ENCODE assay signal across 23 mouse cellular contexts in the genomic region with DNA sequence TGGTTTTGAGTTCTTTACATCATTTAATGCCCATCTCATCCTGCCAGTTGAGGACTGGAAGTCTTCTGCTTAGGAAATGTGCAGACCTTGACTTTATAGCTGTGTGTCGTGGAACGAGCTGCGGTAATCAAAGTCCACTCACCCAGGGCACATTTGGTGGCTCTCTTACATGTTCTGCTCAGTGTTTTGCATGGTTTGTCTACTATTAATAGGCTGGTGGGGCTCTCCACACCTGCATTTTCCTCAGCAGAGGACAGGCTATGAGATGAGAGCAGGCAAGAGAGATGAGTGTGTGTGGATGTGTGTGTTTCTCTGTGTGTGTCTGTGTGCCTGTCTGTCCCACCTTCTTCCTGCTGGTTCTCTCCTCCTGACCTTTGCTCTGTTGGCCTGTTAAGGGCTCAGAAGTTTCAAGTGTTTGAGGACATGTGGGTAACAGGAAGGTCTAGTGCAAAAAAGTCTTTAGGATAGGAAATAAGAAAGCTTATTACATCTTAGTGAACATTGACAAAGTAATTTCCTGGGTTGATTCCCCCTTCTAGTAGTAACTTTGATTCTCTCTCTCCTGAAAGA. TPM values are rescaled to one million over a fixed set of nuclear protein-coding genes. Genes with fewer than 3 reads are reported as not detected.
DNase-seq lines count a peak whose midpoint lies in the region; ATAC-seq and TF ChIP-seq lines count a peak whose summit lies in the region.
"Had no signal": no experiment of that assay in that cellular context is flagged by ENCODE, and none has a peak within 500 bp of the region (broad histone marks: within the 10 kb centered on the region; RNA-seq: fewer than 3 reads in every experiment).

No protein-coding gene starts in this region.

- TF ChIP-seq CTCF in gastrocnemius, adult 2 months (IDR thresholded peaks at IDR 0.05), result no peak
- TF ChIP-seq CTCF in heart, postnatal 0 days (IDR thresholded peaks at IDR 0.05; ENCODE audit: low read depth), result no peak
- TF ChIP-seq CTCF in heart, adult 2 months (IDR thresholded peaks at IDR 0.05), result no peak

- no peaks in the 10 kb centered on the region for H3K27me3 ChIP-seq in heart, postnatal 0 days (ENCODE audit: control insufficient read depth, insufficient read depth, low read length)
- H3K27me3 ChIP-seq in heart, adult 2 months (ENCODE audit: control insufficient read depth, insufficient read depth, low read length), result no peaks in the 10 kb centered on the region
- H3K27me3 ChIP-seq in limb, embryonic 15.5 days, result no peaks in the 10 kb centered on the region
- no peaks in the 10 kb centered on the region for H3K27me3 ChIP-seq in limb, embryonic 10.5 days (ENCODE audit: low read depth, poor library complexity, severe bottlenecking)
- no peaks in the 10 kb centered on the region for H3K27me3 ChIP-seq in intestine, embryonic 16.5 days (replicated peaks; ENCODE audit: control insufficient read depth, insufficient read depth, low read length)
- H3K27me3 ChIP-seq: embryonic facial prominence, embryonic 12.5 days; midbrain, embryonic 13.5 days; stomach, embryonic 15.5 days had no signal

- H3K36me3 ChIP-seq in heart, postnatal 0 days (replicated peaks; ENCODE audit: control insufficient read depth, insufficient read depth, low read length), result no peaks in the 10 kb centered on the region
- no peaks in the 10 kb centered on the region for H3K36me3 ChIP-seq in heart, adult 2 months (ENCODE audit: control insufficient read depth, insufficient read depth, low read length)
- no peaks in the 10 kb centered on the region for H3K36me3 ChIP-seq in limb, embryonic 15.5 days
- peaks cover 13% of the 10 kb centered on the region for H3K36me3 ChIP-seq in limb, embryonic 10.5 days
- no peaks in the 10 kb centered on the region for H3K36me3 ChIP-seq in intestine, embryonic 16.5 days (ENCODE audit: control insufficient read depth, insufficient read depth, low read length)
- H3K36me3 ChIP-seq: embryonic facial prominence, embryonic 12.5 days; stomach, embryonic 15.5 days had no signal

- no peak overlapping the region for H3K4me2 ChIP-seq in heart, postnatal 0 days (ENCODE audit: low read depth, low read length)
- no peak overlapping the region for H3K4me2 ChIP-seq in limb, embryonic 15.5 days
- no peak overlapping the region for H3K4me2 ChIP-seq in intestine, embryonic 16.5 days (ENCODE audit: low read depth, low read length)
- H3K4me2 ChIP-seq: embryonic facial prominence, embryonic 12.5 days; hindbrain, embryonic 14.5 days; midbrain, embryonic 13.5 days; stomach, embryonic 15.5 days had no signal

- WGBS in heart, postnatal 0 days, result 64% methylated on average over 3 of the region's 3 CpGs
- 78% methylated on average over 3 of the region's 3 CpGs for WGBS in heart, adult 2 months
- 51% methylated on average over 3 of the region's 3 CpGs for WGBS in limb, embryonic 15.5 days
- WGBS in limb, embryonic 10.5 days, result 73% methylated on average over 3 of the region's 3 CpGs
- WGBS in intestine, embryonic 16.5 days, result 61% methylated on average over 3 of the region's 3 CpGs

- no peaks in the 10 kb centered on the region for H3K9me3 ChIP-seq in heart, postnatal 0 days (replicated peaks; ENCODE audit: control insufficient read depth, low read length)
- no peaks in the 10 kb centered on the region for H3K9me3 ChIP-seq in limb, embryonic 15.5 days
- no peaks in the 10 kb centered on the region for H3K9me3 ChIP-seq in limb, embryonic 10.5 days (replicated peaks)
- no peaks in the 10 kb centered on the region for H3K9me3 ChIP-seq in intestine, embryonic 16.5 days (ENCODE audit: control insufficient read depth, low read length)
- H3K9me3 ChIP-seq: embryonic facial prominence, embryonic 12.5 days; G1E; midbrain, embryonic 13.5 days; stomach, embryonic 15.5 days had no signal

- DNase-seq in gastrocnemius, adult 2 months, result no peak
- no peak for DNase-seq in gastrocnemius, adult 18-20 months (ENCODE audit: low spot score)
- DNase-seq in heart, postnatal 0 days (ENCODE audit: low spot score), result no peak
- DNase-seq in heart, adult 2 months, result no peak
- no peak for DNase-seq in limb, embryonic 10.5 days (ENCODE audit: low spot score)
- DNase-seq in left cerebral cortex, adult 9 months (ENCODE audit: low spot score in 2 of 2), result no peak
- DNase-seq: adrenal gland, postnatal 10 days; cerebellum, postnatal 10 days; gastrocnemius, postnatal 25 days; lung, postnatal 10 days; thymus, adult 18-20 months; thymus, postnatal 4 days had no signal

- ATAC-seq in heart, postnatal 0 days (ENCODE audit: insufficient read depth, low read depth), result no peak
- ATAC-seq in limb, embryonic 15.5 days (ENCODE audit: insufficient number of reproducible peaks, low FRiP score, low TSS enrichment, low read depth), result no peak
- ATAC-seq in intestine, embryonic 16.5 days, result peak; percentile 70
- ATAC-seq: activated CD4-positive, CD25-positive, alpha-beta regulatory T cell, adult 4 months; CD4-positive, CD25-positive, alpha-beta regulatory T cell, adult 4 months; forebrain, embryonic 14.5 days; midbrain, embryonic 13.5 days had no signal

- no peak for TF ChIP-seq EP300 in heart, postnatal 0 days (IDR thresholded peaks at IDR 0.05; ENCODE audit: low read depth)
- TF ChIP-seq EP300 in heart, adult 2 months (IDR thresholded peaks at IDR 0.05; ENCODE audit: insufficient read depth, low read depth, low read length), result no peak

- peak overlapping the region; percentile 48; the same call in 1 of the 2 replicates for H3K27ac ChIP-seq in gastrocnemius, adult 2 months
- H3K27ac ChIP-seq in heart, postnatal 0 days (ENCODE audit: low read depth), result 0 out of 2 replicates have a peak overlapping the region, but pooled peaks have one; percentile 37
- H3K27ac ChIP-seq in heart, adult 2 months, result no peak overlapping the region
- 0 out of 2 replicates have a peak overlapping the region, but pooled peaks have one; percentile 11 for H3K27ac ChIP-seq in limb, embryonic 15.5 days
- no peak overlapping the region for H3K27ac ChIP-seq in limb, embryonic 10.5 days
- H3K27ac ChIP-seq in intestine, embryonic 16.5 days (ENCODE audit: low read length), result peak overlapping the region; percentile 61
- H3K27ac ChIP-seq: embryonic facial prominence, embryonic 12.5 days; hindbrain, embryonic 14.5 days; midbrain, embryonic 13.5 days; stomach, embryonic 15.5 days had no signal

- no peak overlapping the region for H3K4me3 ChIP-seq in gastrocnemius, adult 2 months
- no peak overlapping the region for H3K4me3 ChIP-seq in heart, postnatal 0 days (ENCODE audit: low read depth, low read length)
- H3K4me3 ChIP-seq in heart, adult 2 months, result no peak overlapping the region
- H3K4me3 ChIP-seq in limb, embryonic 15.5 days, result no peak overlapping the region
- no peak overlapping the region for H3K4me3 ChIP-seq in limb, embryonic 10.5 days
- H3K4me3 ChIP-seq in intestine, embryonic 16.5 days (ENCODE audit: low read length), result no peak overlapping the region
- H3K4me3 ChIP-seq: embryonic facial prominence, embryonic 12.5 days; erythroblast, embryonic 14.5 days; midbrain, embryonic 13.5 days; stomach, embryonic 15.5 days had no signal

- H3K79me2 ChIP-seq in heart, adult 2 months (replicated peaks; ENCODE audit: control insufficient read depth, insufficient read depth, low read length), result peaks cover 2% of the 10 kb centered on the region; the same call in 1 of the 2 replicates

- no peak overlapping the region for H3K9ac ChIP-seq in heart, postnatal 0 days (replicated peaks; ENCODE audit: low read depth, low read length)
- H3K9ac ChIP-seq in heart, adult 2 months (ENCODE audit: low read depth, low read length), result no peak overlapping the region
- H3K9ac ChIP-seq in limb, embryonic 15.5 days, result no peak overlapping the region
- H3K9ac ChIP-seq in intestine, embryonic 16.5 days (ENCODE audit: low read depth, low read length), result no peak overlapping the region
- H3K9ac ChIP-seq: embryonic facial prominence, embryonic 12.5 days; hindbrain, embryonic 14.5 days; midbrain, embryonic 13.5 days; stomach, embryonic 15.5 days had no signal

- H3K4me1 ChIP-seq in heart, postnatal 0 days (ENCODE audit: control insufficient read depth, insufficient read depth), result peaks cover 29% of the 10 kb centered on the region
- H3K4me1 ChIP-seq in heart, adult 2 months (ENCODE audit: control insufficient read depth, insufficient read depth, low read length), result peaks cover 27% of the 10 kb centered on the region
- H3K4me1 ChIP-seq in limb, embryonic 15.5 days, result peaks cover 23% of the 10 kb centered on the region
- peaks cover 49% of the 10 kb centered on the region for H3K4me1 ChIP-seq in limb, embryonic 10.5 days
- H3K4me1 ChIP-seq in intestine, embryonic 16.5 days (ENCODE audit: control insufficient read depth, insufficient read depth, low read length), result peaks cover 32% of the 10 kb centered on the region

- intact Hi-C loops in gastrocnemius, adult 2 months (cut with DNase I), result no loop called here
- intact Hi-C loops in heart, adult 2 months (cut with DNase I), result no loop called here

- no peak for TF ChIP-seq POLR2A in heart, adult 2 months (IDR thresholded peaks at IDR 0.05; ENCODE audit: insufficient read depth, low read depth, low read length)

RNA-seq across cellular contexts. Expression of a gene that starts 8.9 kb away (rescaled TPM):
- total RNA-seq in gastrocnemius, adult 2 months (2021), result 1 to 10 TPM; 4.4 to 4.9 TPM
- 1 to 10 TPM; 3.3 to 3.8 TPM for total RNA-seq in gastrocnemius, adult 18-20 months (2021)
- total RNA-seq in heart, postnatal 0 days (2014; rRNA removed; ENCODE audit: low replicate concordance), result 9.6 and 12.6 TPM in 2 replicates
- 1.1 and 1.2 TPM in 2 replicates for polyA plus RNA-seq in heart, postnatal 0 days (2015; fragmentation: Nextera tagmentation; extraction: Ambion mirVana)
- 1 to 10 TPM; 5.2 to 7.4 TPM for total RNA-seq in heart, adult 2 months (2021)
- polyA plus RNA-seq in heart, adult 2 months (2012; rRNA removed), result 2.9 and 4.5 TPM in 2 replicates
- 3.1 and 3.8 TPM in 2 replicates for polyA plus RNA-seq in limb, embryonic 15.5 days (2015; fragmentation: Nextera tagmentation; extraction: Ambion mirVana)
- 10.6 and 11.4 TPM in 2 replicates for polyA plus RNA-seq in limb, embryonic 10.5 days (2016; fragmentation: Nextera tagmentation; extraction: Ambion mirVana)
- polyA plus RNA-seq in intestine, embryonic 16.5 days (2015; fragmentation: Nextera tagmentation; extraction: Ambion mirVana), result 2.1 and 2.2 TPM in 2 replicates

RNA-seq across cellular contexts. Expression of a gene that starts 36.4 kb away (rescaled TPM):
- total RNA-seq in gastrocnemius, adult 2 months (2021), result 10 to 100 TPM; 15.5 to 18.9 TPM
- total RNA-seq in gastrocnemius, adult 18-20 months (2021), result 10 to 100 TPM in 1 of 2 experiments, 1 to 10 TPM in 1; 2.9 to 14.2 TPM
- total RNA-seq in heart, postnatal 0 days (2014; rRNA removed; ENCODE audit: low replicate concordance), result 5.1 and 6.6 TPM in 2 replicates
- polyA plus RNA-seq in heart, postnatal 0 days (2015; fragmentation: Nextera tagmentation; extraction: Ambion mirVana), result 23.4 and 26.9 TPM in 2 replicates
- total RNA-seq in heart, adult 2 months (2021), result 10 to 100 TPM in 1 of 2 experiments, 1 to 10 TPM in 1; 7.9 to 18.6 TPM
- polyA plus RNA-seq in heart, adult 2 months (2012; rRNA removed), result 77.3 and 95.5 TPM in 2 replicates
- 5.7 and 13.2 TPM in 2 replicates for polyA plus RNA-seq in limb, embryonic 15.5 days (2015; fragmentation: Nextera tagmentation; extraction: Ambion mirVana)
- polyA plus RNA-seq in limb, embryonic 10.5 days (2016; fragmentation: Nextera tagmentation; extraction: Ambion mirVana), result 11.1 and 14.8 TPM in 2 replicates
- polyA plus RNA-seq in intestine, embryonic 16.5 days (2015; fragmentation: Nextera tagmentation; extraction: Ambion mirVana), result 3.8 and 12.6 TPM in 2 replicates

RNA-seq across cellular contexts. Expression of a gene that starts 53.3 kb away (rescaled TPM):
- total RNA-seq in gastrocnemius, adult 2 months (2021), result 100 to 1,000 TPM in 1 of 2 experiments, 10 to 100 TPM in 1; 83.3 to 126 TPM
- total RNA-seq in gastrocnemius, adult 18-20 months (2021), result 10 to 100 TPM; 94.5 to 96.7 TPM
- total RNA-seq in heart, postnatal 0 days (2014; rRNA removed; ENCODE audit: low replicate concordance), result 30.7 and 43.0 TPM in 2 replicates
- 129 and 133 TPM in 2 replicates for polyA plus RNA-seq in heart, postnatal 0 days (2015; fragmentation: Nextera tagmentation; extraction: Ambion mirVana)
- 100 to 1,000 TPM; 112 to 121 TPM for total RNA-seq in heart, adult 2 months (2021)
- polyA plus RNA-seq in heart, adult 2 months (2012; rRNA removed), result 27.4 and 34.1 TPM in 2 replicates
- 58.3 and 60.6 TPM in 2 replicates for polyA plus RNA-seq in limb, embryonic 15.5 days (2015; fragmentation: Nextera tagmentation; extraction: Ambion mirVana)
- polyA plus RNA-seq in limb, embryonic 10.5 days (2016; fragmentation: Nextera tagmentation; extraction: Ambion mirVana), result 59.7 and 63.5 TPM in 2 replicates
- 69.6 and 78.8 TPM in 2 replicates for polyA plus RNA-seq in intestine, embryonic 16.5 days (2015; fragmentation: Nextera tagmentation; extraction: Ambion mirVana)

Comparison
In these comparisons a context has a peak if more than half of its experiments do, and no peak if none do; other contexts are left out.
1. H3K27ac ChIP-seq: peak in gastrocnemius, adult 2 months (single experiment), heart, postnatal 0 days (single experiment), limb, embryonic 15.5 days (single experiment) and intestine, embryonic 16.5 days (single experiment); none in heart, adult 2 months (single experiment) and limb, embryonic 10.5 days (single experiment).